Mouse (Mus musculus) ES-Bruce4 (cell line): ENCODE measurements around the gene St6galnac6.

ENCODE experiments used
- CTCF ChIP-seq: IDR thresholded peaks from one replicate; pipeline ENCODE4 v1.8.1; 2011; ENCODE audit warnings: low read depth, low read length
- EP300 ChIP-seq: IDR thresholded peaks from 2 replicates; pipeline ENCODE4 v1.6.1; 2011; ENCODE audit warnings: low read depth, low read length; ENCODE audit not compliant: insufficient read depth
- POLR2A ChIP-seq: IDR thresholded peaks from one replicate; pipeline ENCODE4 v1.8.1; 2011; ENCODE audit warnings: low read length; ENCODE audit not compliant: insufficient read depth

DNA sequence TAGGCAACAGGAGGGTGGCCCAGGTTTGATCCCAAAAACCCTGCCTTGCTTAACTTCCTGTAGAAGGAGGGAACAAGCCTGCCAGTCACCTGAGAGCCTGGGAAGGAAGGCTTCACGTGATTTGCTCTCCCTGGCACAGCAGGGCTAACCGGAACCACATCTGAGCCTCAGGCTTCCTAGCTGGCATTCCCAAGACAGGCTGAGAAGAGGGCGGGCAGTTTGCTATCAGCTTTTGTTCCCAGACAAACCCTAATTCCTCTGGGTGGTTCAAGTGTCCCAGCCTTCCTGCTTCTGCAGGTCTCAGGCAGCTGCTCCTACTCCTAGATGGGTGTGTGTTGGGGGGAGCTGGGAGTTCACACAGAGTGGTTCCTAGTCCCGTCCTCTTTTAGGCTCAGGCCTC is 44.0 kb upstream of the St6galnac6 start:
- TF ChIP-seq CTCF: no peak
- no peak for TF ChIP-seq POLR2A
- TF ChIP-seq EP300: no peak
